In genomic region chr6:54399194-54399923, GRCm38 (mm10) we compare ENCODE assay signal across 14 mouse cellular contexts. TPM values are rescaled to one million over a fixed set of nuclear protein-coding genes. Genes with fewer than 3 reads are reported as not detected.
DNase-seq lines count a peak whose midpoint lies in the region; ATAC-seq and TF ChIP-seq lines count a peak whose summit lies in the region.
"Had no signal": no experiment of that assay in that cellular context is flagged by ENCODE, and none has a peak within 500 bp of the region (broad histone marks: within the 10 kb centered on the region; RNA-seq: fewer than 3 reads in every experiment).

No protein-coding gene starts in this region.

- no peak overlapping the region for H3K4me2 ChIP-seq in limb, embryonic 15.5 days
- no peak overlapping the region for H3K4me2 ChIP-seq in heart, embryonic 12.5 days
- H3K4me2 ChIP-seq: liver, embryonic 12.5 days had no signal

- H3K27ac ChIP-seq in gastrocnemius, adult 2 months: peak overlapping the region; percentile 54
- peak overlapping the region; percentile 1 for H3K27ac ChIP-seq in limb, embryonic 15.5 days
- no peak overlapping the region for H3K27ac ChIP-seq in limb, embryonic 10.5 days
- peak overlapping the region; percentile 82 for H3K27ac ChIP-seq in heart, embryonic 12.5 days (ENCODE audit: poor library complexity, severe bottlenecking)
- H3K27ac ChIP-seq: liver, embryonic 12.5 days had no signal

- no peaks in the 10 kb centered on the region for H3K27me3 ChIP-seq in limb, embryonic 15.5 days
- no peaks in the 10 kb centered on the region for H3K27me3 ChIP-seq in limb, embryonic 10.5 days (ENCODE audit: low read depth, poor library complexity, severe bottlenecking)
- no peaks in the 10 kb centered on the region for H3K27me3 ChIP-seq in heart, embryonic 12.5 days (replicated peaks)
- H3K27me3 ChIP-seq: liver, embryonic 12.5 days had no signal

- peaks cover 5% of the 10 kb centered on the region; the same call in 1 of the 2 replicates for H3K4me1 ChIP-seq in limb, embryonic 15.5 days
- H3K4me1 ChIP-seq in limb, embryonic 10.5 days: peaks cover 8% of the 10 kb centered on the region; the same call in 1 of the 2 replicates
- peaks cover 14% of the 10 kb centered on the region for H3K4me1 ChIP-seq in heart, embryonic 12.5 days (replicated peaks)
- H3K4me1 ChIP-seq: liver, embryonic 12.5 days had no signal

- H3K4me3 ChIP-seq in gastrocnemius, adult 2 months: no peak overlapping the region
- H3K4me3 ChIP-seq in limb, embryonic 15.5 days: no peak overlapping the region
- no peak overlapping the region for H3K4me3 ChIP-seq in limb, embryonic 10.5 days
- H3K4me3 ChIP-seq in heart, embryonic 12.5 days: no peak overlapping the region
- H3K4me3 ChIP-seq: liver, embryonic 12.5 days had no signal

- TF ChIP-seq CTCF in gastrocnemius, adult 2 months (IDR thresholded peaks at IDR 0.05): no peak

- DNase-seq in gastrocnemius, adult 2 months: no peak
- DNase-seq in gastrocnemius, postnatal 36 days: no peak
- no peak for DNase-seq in limb, embryonic 10.5 days (ENCODE audit: low spot score)
- DNase-seq in lung, postnatal 25 days (ENCODE audit: low spot score): peak; percentile 13
- no peak for DNase-seq in urinary bladder, postnatal 10 days (ENCODE audit: low spot score)
- no peak for DNase-seq in cerebellum, adult 8-10 months
- DNase-seq: adrenal gland, postnatal 36 days; cerebellum, adult 9-11 months; thymus, postnatal 36 days had no signal

- no peak overlapping the region for H3K9ac ChIP-seq in limb, embryonic 15.5 days
- H3K9ac ChIP-seq in heart, embryonic 12.5 days: no peak overlapping the region
- H3K9ac ChIP-seq: liver, embryonic 12.5 days had no signal

- H3K36me3 ChIP-seq in limb, embryonic 15.5 days: no peaks in the 10 kb centered on the region
- no peaks in the 10 kb centered on the region for H3K36me3 ChIP-seq in limb, embryonic 10.5 days
- H3K36me3 ChIP-seq in heart, embryonic 12.5 days: no peaks in the 10 kb centered on the region
- H3K36me3 ChIP-seq: liver, embryonic 12.5 days had no signal

- whole genome bisulfite sequencing in limb, embryonic 15.5 days: 51% methylated on average over 11 of the region's 11 CpGs
- WGBS in limb, embryonic 10.5 days: 82% methylated on average over 11 of the region's 11 CpGs
- 44% methylated on average over 11 of the region's 11 CpGs for WGBS in heart, embryonic 12.5 days

- intact Hi-C loops in gastrocnemius, adult 2 months (cut with DNase I): no loop called here
- intact Hi-C loops in gastrocnemius, postnatal 36 days (cut with DNase I): no loop called here

- ATAC-seq in limb, embryonic 15.5 days (ENCODE audit: insufficient number of reproducible peaks, low FRiP score, low TSS enrichment, low read depth): no peak
- ATAC-seq in heart, embryonic 12.5 days (ENCODE audit: insufficient number of reproducible peaks, low FRiP score): peak; percentile 81
- ATAC-seq: inflammation-experienced regulatory T-cells, adult 6 months; liver, embryonic 12.5 days; Patski had no signal

- no peaks in the 10 kb centered on the region for H3K9me3 ChIP-seq in limb, embryonic 15.5 days
- H3K9me3 ChIP-seq in limb, embryonic 10.5 days (replicated peaks): no peaks in the 10 kb centered on the region
- no peaks in the 10 kb centered on the region for H3K9me3 ChIP-seq in heart, embryonic 12.5 days (replicated peaks)
- H3K9me3 ChIP-seq: liver, embryonic 12.5 days had no signal

RNA-seq across cellular contexts. Expression of gene Wipf3, which starts 30.0 kb away (rescaled TPM):
- total RNA-seq in gastrocnemius, adult 2 months (2021): 10 to 100 TPM; 11.3 to 14.3 TPM
- total RNA-seq in gastrocnemius, postnatal 36 days (2021): 10 to 100 TPM; 15.5 to 16.0 TPM
- 1.4 and 1.5 TPM in 2 replicates for polyA plus RNA-seq in limb, embryonic 15.5 days (2015; fragmentation: Nextera tagmentation; extraction: Ambion mirVana)
- 0.68 and 1.0 TPM in 2 replicates for polyA plus RNA-seq in limb, embryonic 10.5 days (2016; fragmentation: Nextera tagmentation; extraction: Ambion mirVana)
- polyA plus RNA-seq in heart, embryonic 12.5 days (2016; fragmentation: Nextera tagmentation; extraction: Ambion mirVana): 4.8 and 4.9 TPM in 2 replicates
